Mouse (Mus musculus): ENCODE measurements around the gene Gm16867.
"Not testable (repeated sequence)": the region's sequence is repeated elsewhere in the genome, so short reads cannot be mapped to it uniquely, and the experiment has no call there.

Gene Gm16867

GRCm38 (mm10) chr14:69464465-69464864 lies 38.7 kb downstream of the Gm16867 start:
- not testable (repeated sequence) for DNase-seq

GRCm38 (mm10) chr14:69457691-69458090 lies 45.5 kb downstream of the Gm16867 start:
- DNase-seq, result not testable (repeated sequence)

GRCm38 (mm10) chr14:69454640-69455039 lies 48.5 kb downstream of the Gm16867 start:
- DNase-seq, result not testable (repeated sequence)

- DNase-seq, result not testable (repeated sequence)
Measured at GRCm38 (mm10) chr14:69448845-69449244, 54.3 kb downstream of the Gm16867 start.

- DNase-seq, result not testable (repeated sequence)
Measured at GRCm38 (mm10) chr14:69447006-69447405, 56.2 kb downstream of the Gm16867 start.

- DNase-seq, result not testable (repeated sequence)
Measured at GRCm38 (mm10) chr14:69443092-69443692, 60.0 kb downstream of the Gm16867 start.

GRCm38 (mm10) chr14:69440955-69441354 lies 62.2 kb downstream of the Gm16867 start:
- not testable (repeated sequence) for DNase-seq

- DNase-seq, result not testable (repeated sequence)
Measured at GRCm38 (mm10) chr14:69438678-69439214, 64.4 kb downstream of the Gm16867 start.

GRCm38 (mm10) chr14:69421003-69421402 lies 82.2 kb downstream of the Gm16867 start:
- DNase-seq, result not testable (repeated sequence)

- DNase-seq, result not testable (repeated sequence)
Measured at GRCm38 (mm10) chr14:69417545-69417944, 85.6 kb downstream of the Gm16867 start.
